Mouse (Mus musculus): ENCODE results near the gene Galnt2.

Gene Galnt2

DNA sequence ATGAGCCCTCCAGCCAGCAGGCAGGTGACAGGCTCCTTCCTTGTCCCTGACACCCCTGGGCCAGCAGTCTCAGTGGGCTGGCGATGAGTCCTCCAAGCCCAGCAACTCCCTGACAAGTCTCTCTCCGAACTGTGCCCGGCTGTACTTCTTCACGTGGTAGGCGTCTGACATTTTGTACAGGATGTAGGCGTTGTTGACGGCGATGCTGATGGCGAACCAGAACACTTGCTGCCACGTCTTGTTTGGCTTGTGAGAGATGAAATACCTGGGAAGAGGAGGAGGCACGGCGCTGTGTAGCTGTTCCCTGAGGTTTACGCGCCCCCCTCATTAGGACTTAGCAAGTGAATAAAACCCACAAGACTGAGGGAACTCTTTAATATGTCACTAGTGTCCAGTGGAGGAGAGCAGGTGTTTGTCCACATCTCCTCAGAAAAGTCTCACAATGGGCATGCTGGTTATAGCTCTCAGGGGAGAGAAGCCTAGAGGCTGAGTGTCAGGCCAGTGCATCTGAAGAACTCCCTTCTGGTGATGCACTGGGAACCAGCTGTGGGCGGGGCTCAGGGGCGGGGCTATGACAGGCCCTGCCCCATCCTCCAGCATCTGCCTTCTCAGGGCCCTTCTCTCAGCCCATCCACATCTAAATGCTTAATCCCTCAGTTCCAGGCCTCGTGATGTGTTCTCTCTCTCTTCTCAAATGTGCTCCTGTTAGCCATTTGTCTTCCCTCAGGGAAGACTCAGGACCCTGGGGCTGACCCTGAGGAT, 139.4 kb downstream of the Galnt2 start:
- peak in 1 of 2 experiments; percentile 56 for DNase-seq (ENCODE audit: low spot score in 2 of 2)

DNA sequence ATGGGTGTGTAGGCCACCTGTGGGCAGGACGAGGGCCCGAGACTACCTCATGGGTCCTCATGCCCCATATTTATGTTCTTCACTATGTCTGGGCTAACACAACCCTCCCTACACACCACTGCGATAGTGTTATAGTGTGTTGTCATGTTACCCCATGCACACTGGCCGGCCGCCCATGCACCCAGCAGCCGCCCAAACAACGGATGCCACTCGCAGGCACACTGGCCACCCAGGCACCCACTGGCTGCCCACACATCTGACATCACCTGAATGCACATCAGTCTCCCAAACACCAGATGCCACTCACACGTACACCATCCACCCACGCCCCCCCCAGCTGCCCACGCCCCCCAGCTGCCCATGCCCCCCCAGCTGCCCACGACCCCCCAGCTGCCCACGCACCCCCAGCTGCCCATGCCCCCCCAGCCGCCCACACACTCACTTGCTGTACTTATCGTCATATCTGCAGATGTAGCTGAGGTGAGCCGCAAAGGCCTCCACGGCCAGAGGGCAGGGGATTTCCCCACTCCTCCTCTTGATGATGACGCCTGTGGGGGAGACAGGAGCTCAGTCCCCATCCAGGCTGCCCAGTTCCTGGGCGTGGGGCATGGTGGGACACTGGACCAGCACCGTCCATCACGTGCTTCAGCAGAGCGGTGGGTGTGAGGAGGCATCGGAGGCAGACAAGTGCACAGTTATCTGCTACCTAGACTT, 140.4 kb downstream of the Galnt2 start:
- DNase-seq (ENCODE audit: low spot score in 2 of 2), result peak in 1 of 2 experiments; percentile 30

DNA sequence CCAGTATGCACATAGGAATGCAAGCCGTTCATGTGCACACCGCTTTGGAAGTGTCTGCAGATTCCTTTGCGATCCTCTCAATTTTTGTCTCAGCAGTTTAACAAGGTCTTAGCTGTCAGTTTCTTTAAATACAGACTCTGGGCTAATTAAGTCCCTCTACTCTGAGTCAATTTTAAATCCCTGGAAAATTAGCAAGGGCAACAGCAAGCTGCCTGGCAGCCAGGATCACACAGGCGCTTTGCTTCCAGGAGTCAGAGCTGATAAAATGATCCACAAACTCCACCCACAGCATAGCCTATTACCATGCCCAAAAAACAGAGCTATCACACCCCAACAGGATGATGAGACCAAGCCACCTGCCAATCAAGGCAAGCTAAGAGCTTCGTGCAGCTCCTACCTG, 142.6 kb downstream of the Galnt2 start:
- DNase-seq (ENCODE audit: low spot score in 2 of 2), result peak in 1 of 2 experiments; percentile 14

DNA sequence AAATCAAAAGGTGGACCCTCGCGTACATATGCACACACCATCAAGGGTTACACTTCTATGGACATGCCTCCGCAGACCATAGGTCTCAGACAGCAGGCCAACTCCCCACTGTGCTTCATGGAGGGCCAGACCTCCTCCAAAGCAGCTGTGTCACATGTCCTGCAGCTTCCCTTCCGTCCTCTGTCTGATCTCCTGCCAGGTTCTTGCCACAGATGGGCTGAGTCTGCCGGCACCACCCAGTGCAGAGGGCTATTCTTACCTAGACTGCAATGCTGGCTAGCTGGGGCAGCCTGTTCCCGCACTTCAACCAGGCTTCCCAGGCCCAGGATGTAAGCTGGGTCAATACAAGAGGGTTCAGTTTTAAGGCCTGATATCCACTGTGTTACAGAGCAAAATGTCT, 144.0 kb downstream of the Galnt2 start:
- DNase-seq (ENCODE audit: low spot score in 2 of 2), result peak in 1 of 2 experiments; percentile 14

DNA sequence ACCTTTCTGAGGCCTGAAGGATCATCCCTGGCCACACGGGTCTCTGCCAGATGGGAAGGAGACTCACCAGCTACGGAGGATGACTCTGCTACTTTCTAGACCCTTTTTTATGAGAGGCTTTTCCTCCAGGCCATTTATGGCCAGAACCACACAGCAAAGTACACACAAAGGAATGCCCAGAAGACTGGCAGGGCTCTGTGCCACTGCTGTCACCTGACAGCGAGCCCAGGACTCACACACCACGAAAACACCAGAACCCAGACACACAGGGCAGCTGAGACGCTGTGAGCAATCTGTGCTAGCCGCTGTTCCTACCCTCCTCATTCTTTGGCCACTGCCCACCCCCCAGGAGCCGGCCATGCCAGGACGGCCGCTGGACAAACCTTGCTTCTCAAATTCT, 144.5 kb downstream of the Galnt2 start:
- DNase-seq (ENCODE audit: low spot score in 2 of 2), result peak in 1 of 2 experiments; percentile 7

DNA sequence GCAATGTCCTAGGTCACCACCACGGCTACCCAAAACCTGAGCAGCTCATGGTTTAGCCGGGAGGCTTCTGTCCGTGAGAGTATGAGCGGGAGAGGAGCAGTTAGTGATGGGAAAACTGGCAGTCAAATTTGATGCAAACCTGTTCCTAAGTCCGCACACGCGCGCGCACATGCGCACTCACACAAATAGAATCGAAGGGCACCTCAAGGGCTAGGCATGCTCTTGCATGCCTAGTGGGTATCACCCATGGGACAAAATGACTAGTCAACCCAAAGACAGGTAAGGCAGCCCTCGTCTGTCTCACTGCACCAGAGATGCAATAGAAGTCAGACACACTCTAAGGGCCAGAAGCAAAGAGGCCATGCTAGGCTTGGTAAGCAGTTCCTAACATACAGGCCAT, 145.2 kb downstream of the Galnt2 start:
- DNase-seq (ENCODE audit: low spot score in 2 of 2), result no peak

DNA sequence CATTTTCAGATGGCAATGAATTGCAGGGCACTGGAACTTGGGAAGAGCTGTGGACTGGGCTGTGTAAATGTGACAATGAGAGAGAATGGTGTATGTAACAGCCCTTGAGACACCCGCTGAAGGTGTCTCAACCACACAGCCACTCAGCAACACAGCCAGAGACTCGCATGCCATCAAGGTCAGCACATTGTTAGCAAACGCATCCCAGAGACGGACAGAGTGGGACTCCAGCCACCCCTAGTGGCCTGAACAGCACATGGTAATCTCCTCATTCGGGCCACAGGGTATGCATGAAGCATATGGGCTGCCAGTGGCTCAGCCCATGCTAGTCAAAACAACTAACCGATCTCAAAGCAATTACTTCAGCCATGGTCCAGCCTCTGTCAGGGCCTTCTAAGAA, 148.1 kb downstream of the Galnt2 start:
- DNase-seq (ENCODE audit: low spot score in 2 of 2), result no peak

DNA sequence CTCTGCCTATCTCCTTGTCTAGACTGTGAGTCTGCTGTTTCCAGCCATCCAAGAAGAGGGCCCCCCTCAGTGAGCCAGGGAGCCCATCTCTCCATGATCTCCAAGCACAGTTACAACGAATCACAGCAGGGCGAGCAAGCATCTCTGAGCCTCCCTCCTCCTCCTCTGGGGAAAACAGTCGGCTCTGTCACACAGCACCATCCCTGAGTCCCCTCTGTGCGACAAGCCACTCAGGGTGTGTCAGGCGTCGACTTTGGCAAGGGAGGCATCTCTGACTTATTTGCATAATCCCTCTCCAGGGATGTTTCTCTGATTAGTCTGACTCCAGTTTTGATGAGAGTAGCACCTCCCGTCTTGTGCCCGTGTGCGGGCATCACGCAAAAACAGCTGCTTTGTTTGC, 151.0 kb downstream of the Galnt2 start:
- no peak for DNase-seq (ENCODE audit: low spot score in 2 of 2)

DNA sequence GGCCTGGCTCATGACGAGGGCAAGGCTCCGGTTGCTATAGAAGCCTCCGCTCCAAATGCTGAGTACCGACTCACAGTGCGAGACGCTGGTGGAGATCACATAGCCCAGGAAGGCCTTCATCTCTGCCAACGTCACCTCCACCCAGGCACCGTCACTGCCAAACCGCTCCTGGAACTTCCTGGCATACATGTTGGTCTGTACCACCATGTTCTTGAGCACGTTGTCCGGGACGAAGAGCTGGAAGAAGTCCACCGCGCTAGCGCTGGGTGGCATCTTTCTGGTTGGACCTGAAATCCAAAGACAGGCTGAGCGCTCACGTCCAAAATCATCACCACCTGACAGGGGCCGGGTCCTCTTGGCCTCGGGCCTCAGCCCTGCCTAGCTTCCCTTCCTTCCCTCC, 153.1 kb downstream of the Galnt2 start:
- no peak for DNase-seq (ENCODE audit: low spot score in 2 of 2)

DNA sequence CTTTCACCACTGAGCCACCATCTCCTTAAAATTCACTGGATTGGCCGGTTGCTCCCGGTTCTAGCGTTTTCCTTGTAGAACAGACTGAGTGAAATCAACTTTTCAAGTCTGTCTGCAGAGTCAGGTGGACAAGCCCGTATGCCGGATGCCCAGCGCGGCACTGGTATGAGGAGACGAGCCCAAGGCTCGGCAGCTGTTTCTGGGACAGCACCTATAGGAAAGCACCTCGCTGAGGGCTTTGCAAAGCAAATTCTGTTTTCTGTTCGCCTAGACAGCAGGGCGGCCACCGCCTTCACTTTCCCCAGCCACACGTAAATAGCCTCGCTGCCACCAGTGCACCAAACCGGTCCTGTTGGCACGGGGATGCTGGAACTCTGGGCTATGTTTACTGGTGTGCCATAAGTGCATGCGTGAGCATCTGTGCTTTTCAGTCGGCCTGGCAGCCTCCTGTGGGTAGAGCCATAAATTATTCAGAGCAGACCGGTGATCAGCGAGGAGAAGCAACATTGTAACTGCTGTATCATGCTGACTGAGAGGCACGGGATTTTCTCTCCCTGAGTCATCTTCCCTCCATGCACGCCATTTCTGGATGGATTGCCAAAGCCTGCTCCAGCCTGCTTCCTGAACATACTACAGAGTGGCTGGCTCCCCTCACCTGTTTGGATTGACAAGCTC, 155.2 kb downstream of the Galnt2 start:
- DNase-seq (ENCODE audit: low spot score in 2 of 2), result peak; percentile 80 to 81

DNA sequence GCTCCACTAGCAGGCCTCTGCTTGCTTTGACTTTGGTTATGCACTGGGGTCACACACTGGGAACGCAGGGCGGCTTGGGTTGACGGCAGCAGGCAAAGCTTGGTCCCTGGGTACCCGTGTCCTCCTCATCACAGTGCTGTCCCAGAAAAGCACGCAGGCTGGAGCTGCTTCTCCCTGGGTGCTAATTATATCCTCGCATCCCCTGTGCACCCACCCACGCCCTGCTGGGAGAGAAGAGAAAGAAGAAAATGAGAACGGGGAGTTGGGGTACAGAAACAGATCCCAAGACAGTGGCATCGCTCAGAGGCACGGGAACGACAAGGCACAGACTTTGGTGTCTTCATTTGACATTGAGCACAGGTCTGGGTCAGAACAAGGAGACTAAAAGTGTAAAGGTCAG, 158.3 kb downstream of the Galnt2 start:
- peak; percentile 82 to 87 for DNase-seq (ENCODE audit: low spot score in 2 of 2)

DNA sequence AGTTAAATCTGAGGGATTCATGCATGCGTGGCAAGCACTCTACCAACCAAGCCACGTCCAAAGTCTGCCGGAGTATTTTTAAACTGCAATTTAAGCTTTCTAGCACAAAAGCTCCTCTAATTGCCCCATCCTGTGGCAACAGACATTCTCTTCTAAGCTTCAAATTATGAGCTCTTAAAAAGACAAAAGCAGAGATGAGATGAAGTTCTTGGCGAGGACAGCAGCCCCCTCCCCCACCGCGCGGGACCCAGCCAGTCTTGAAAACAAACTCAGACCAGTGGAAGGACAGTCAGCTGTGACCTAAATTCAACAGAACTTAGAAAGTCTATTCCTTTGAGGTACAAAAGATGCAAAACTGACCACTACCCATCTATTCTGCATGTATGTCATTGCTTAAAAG, 160.0 kb downstream of the Galnt2 start:
- DNase-seq (ENCODE audit: low spot score in 2 of 2), result no peak

DNA sequence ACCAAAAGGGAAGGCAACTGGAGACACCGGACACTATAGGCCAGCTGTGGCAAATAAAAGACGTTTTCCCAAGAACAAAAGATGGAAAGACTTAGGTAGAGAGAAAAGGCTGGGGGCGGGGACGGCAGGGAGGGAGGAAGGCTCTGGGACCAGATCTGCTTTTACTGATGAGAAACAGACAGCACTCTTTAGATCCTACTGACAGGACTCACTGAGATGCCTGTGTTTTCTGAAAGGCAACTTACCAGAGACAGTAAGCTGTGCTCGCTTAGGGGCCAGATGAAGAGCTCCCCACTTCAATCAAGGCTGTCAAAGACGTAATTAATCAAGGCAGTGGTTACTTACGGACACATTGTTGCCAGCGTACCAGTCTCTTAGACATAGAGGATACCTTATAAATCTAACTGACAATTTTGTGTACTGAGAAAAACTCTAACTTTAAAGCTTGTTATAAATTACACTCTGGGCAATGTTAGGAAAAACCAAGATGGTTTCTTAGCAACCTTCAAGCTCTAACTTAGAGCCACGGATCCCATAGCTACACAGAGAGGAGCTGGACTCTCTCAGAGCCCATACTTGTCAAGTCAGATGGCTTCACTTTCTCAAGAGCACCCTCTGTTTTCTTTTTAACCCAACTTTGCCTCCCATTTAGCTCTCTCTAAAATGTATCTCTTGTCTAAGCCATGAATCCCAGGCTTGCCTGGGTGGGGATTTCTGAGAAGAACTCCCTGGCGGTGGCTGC, 161.3 kb downstream of the Galnt2 start:
- no peak for DNase-seq (ENCODE audit: low spot score in 2 of 2)

DNA sequence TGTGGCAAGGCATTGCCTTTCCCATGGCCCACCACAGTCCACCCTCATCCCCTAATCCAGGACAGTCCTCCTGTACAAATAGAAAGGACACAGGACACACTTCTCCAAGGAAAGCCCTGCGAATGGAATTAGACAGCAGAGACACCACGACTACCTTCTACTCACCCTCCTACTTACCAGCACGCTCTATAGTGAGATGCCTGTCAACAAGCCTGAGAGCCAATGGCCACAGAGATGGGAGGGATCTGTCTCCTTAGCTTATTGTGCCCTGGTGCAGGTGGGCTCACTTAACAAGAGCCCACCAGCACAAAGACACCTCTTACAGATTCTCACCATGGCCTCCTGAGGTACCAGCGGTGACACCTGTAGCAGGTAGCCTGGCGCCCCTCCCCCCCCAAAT, 161.8 kb downstream of the Galnt2 start:
- DNase-seq (ENCODE audit: low spot score in 2 of 2), result no peak

DNA sequence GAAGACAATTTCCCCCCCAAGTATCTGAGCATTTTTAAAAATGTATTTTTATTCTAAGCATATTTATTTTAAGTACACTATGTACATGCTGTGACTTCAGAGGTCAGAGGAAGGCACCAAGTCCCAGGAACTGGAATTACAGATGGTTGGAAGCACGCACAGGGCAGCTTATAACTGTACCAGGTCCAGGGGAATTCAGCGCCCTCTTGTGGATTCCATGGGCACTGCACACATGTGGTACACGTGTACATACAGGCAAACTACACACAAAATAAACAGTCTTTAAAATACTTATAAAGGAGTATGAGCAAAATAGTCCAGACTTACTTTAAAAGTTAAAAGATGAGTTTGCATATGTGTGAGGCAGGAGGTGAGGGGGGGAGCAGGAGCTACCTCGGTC, 162.7 kb downstream of the Galnt2 start:
- no peak for DNase-seq (ENCODE audit: low spot score in 2 of 2)

DNA sequence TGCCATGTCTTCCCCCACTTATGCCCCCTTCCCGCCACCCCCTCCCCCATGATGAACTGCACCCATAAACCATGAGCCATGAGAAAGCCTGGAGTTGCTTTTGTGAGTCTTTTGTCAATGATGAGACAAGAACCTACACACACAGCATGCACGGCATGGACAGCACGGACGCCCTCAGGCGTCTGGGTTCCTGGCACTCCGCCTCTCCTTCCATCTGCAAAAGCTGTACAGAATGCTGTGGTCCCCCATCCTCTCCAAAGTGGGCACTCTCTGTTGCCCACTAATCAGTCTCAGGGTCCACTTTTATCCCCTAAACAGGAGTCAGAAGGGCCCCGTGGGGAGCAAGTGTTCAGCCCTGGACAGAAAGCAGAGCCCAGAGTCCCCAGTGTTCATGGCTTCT, 163.8 kb downstream of the Galnt2 start:
- no peak for DNase-seq (ENCODE audit: low spot score in 2 of 2)
